Mouse (Mus musculus): ENCODE data around the gene Gm10644. TPM values are rescaled to one million over a fixed set of nuclear protein-coding genes. Genes with fewer than 3 reads are reported as not detected.

Gene Gm10644
- polyA plus RNA-seq, 1 experiment from 2014 or later = 1.0 TPM

DNA sequence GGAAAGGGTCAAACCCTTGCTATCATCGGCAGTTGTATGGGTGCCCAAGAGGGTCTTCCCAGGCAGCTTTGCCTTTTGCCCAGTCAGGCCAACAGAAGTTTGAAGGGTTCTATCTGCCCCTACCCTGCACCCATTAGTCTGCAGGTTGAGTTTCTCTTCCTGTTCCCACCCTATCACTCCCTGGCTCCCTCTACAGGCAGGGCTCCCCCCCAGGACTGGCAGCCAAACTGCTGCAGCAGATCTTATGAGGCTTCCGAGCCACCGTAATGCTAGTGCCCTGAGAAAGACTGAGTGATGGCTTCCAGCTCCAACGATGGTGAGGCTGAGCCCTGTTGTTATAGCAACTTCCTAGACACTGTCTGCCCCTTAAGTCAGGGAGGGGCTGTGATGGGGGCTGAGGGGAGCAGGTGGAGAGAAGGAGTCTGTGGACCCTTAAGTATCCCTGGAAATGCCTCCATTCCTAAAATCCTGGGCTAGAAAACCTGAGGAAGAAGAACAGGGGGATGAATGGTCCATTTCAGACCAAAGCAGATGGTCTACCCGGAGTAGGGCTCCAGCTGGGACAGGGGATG is 21.9 kb upstream of the Gm10644 start:
- WGBS = 90% methylated on average over 5 of the region's 5 CpGs
- H3K27ac ChIP-seq (replicated peaks) = peak overlapping the region; percentile 41; the same call in 1 of the 2 replicates
- H3K27me3 ChIP-seq (replicated peaks; ENCODE audit: low read depth, poor library complexity, severe bottlenecking) = no peaks in the 10 kb centered on the region
- peaks cover 48% of the 10 kb centered on the region for H3K36me3 ChIP-seq (replicated peaks)
- H3K4me1 ChIP-seq = peaks cover 46% of the 10 kb centered on the region
- 0 out of 2 replicates have a peak overlapping the region, but pooled peaks have one; percentile 1 for H3K4me3 ChIP-seq
- DNase-seq (ENCODE audit: low spot score) = no peak
- no peaks in the 10 kb centered on the region for H3K9me3 ChIP-seq

GRCm38 (mm10) chr8:83976101-83976630 is 21.2 kb upstream of the Gm10644 start:
- WGBS = 83% methylated on average over 4 of the region's 4 CpGs
- Histone ChIP-seq H3K9me3 (no peaks in the 10 kb centered on the region), H3K27me3 (replicated peaks; ENCODE audit: low read depth, poor library complexity, severe bottlenecking) (no peaks in the 10 kb centered on the region), H3K4me1 (peaks cover 52% of the 10 kb centered on the region), H3K36me3 (replicated peaks) (peaks cover 41% of the 10 kb centered on the region), H3K27ac (replicated peaks) (no peak overlapping the region), H3K4me3 (no peak overlapping the region)
- no peak for DNase-seq (ENCODE audit: low spot score)

DNA sequence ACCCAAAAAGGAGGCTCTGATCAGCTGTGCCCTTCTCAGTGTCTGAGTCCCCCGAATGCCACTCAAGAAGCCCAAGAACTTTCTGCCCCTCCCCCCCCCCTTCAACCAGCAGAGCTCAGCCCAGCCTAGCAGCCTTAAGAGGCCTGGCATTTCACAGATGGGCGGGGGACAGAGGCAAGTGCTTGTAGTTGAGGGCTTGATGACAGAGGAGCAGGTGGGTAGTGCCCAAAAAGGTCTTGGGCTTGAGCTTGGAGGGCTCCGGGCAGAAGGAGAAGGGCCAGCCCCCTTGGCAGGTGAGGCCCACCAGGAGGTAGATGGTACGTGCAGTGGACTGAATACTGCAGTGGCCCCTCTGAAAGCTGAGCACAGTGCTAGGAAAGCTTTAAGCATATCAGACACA is 19.5 kb upstream of the Gm10644 start:
- whole genome bisulfite sequencing = 85% methylated on average over 4 of the region's 4 CpGs
- DNase-seq (ENCODE audit: low spot score) = no peak
- Histone ChIP-seq H3K27me3 (replicated peaks; ENCODE audit: low read depth, poor library complexity, severe bottlenecking) (no peaks in the 10 kb centered on the region), H3K4me3 (peak overlapping the region; percentile 87; the same call in 1 of the 2 replicates), H3K27ac (replicated peaks) (peak overlapping the region; percentile 19; the same call in 1 of the 2 replicates), H3K4me1 (peaks cover 52% of the 10 kb centered on the region), H3K36me3 (replicated peaks) (peaks cover 37% of the 10 kb centered on the region), H3K9me3 (no peaks in the 10 kb centered on the region)

- WGBS = 4% methylated on average over 37 of the region's 37 CpGs
- no peak for DNase-seq (ENCODE audit: low spot score)
- H3K27me3 ChIP-seq (replicated peaks; ENCODE audit: low read depth, poor library complexity, severe bottlenecking) = no peaks in the 10 kb centered on the region
- peak overlapping the region; percentile 91 for H3K27ac ChIP-seq (replicated peaks)
- H3K36me3 ChIP-seq (replicated peaks) = peaks cover 37% of the 10 kb centered on the region
- H3K9me3 ChIP-seq = no peaks in the 10 kb centered on the region
- H3K4me1 ChIP-seq = peaks cover 51% of the 10 kb centered on the region
- peak overlapping the region; percentile 87 for H3K4me3 ChIP-seq
Measured at GRCm38 (mm10) chr8:83973161-83974031, 18.4 kb upstream of the Gm10644 start.

DNA sequence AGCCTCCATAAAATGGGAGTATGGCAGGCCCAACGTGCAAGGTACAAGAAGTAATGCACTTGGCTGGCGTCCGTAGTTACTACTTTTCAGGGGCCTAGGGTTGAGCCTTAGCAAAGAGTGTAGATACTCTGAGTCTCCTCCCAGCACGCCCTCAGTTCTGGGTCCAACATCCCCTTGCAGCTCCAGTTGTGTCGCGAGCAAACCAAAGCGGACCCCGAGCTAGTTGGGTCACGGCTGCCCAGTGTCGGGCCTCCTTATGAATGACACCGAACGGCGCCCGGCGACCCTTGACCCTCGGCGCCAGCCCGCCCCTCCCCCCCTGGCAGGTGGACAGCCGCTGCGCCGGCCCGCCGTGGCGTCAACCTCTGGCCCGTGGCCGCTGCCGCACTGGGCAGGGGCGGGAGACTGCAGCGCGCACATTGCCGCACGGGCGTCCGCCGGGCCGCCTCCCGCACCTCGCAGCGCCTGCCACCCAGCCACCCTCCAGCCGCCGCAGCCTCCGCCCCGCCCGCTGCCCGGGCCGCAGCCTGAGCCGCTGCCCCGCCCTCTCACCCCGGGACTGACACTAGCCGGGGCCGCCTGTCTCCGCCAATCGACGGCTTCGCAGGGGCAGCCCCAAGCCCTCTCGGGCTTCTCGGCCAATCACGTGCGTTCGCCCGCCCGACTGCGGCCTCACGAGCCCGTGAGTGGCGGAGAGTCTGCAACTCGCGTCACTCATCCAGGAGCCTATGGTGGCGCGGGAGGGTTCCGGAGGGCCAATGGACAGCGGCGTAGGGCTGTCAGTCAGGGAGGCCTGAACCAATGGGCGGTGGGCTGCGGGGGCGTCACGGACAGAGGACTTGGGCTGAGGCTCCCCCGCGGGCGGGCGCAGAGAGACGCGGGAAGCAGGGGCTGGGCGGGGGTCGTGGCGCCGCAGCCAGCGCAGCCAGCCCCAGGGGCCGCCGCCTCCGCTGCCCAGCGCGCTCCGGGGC is 17.4 kb upstream of the Gm10644 start, which contains the start of gene Prkaca:
TSS of gene Prkaca (plus strand) at position 844 of the 971 bp plus-strand sequence.
- H3K27ac ChIP-seq (replicated peaks) = peak within 1 kb of the TSS; percentile 91
- peaks cover 38% of the 10 kb centered on the region for H3K36me3 ChIP-seq (replicated peaks)
- DNase-seq (ENCODE audit: low spot score) = peak; percentile 99
- peaks cover 41% of the 10 kb centered on the region for H3K4me1 ChIP-seq
- under 1% methylated on average over 94 of the region's 94 CpGs for WGBS
- H3K9me3 ChIP-seq = no peaks in the 10 kb centered on the region
- H3K27me3 ChIP-seq (replicated peaks; ENCODE audit: low read depth, poor library complexity, severe bottlenecking) = no peaks in the 10 kb centered on the region
- peak within 1 kb of the TSS; percentile 87 for H3K4me3 ChIP-seq

DNA sequence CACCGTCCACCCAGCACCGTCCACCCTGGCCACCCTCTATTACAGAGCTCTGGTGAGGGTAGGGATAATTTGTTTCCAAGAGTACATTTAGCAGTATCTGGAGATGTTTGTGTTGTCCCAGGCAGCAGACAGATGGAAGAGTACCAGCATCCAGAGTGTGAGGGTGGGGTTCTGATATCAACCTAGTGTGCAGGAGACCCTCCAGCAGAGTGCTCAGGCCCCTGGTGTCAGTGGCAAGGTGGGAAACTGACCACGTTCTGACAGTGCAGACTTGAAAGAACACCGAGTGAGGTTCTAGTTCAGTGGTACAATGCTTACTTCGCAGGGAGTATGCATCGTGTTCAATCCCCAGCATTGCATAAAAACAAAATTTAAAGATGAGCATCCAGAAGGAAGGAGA is 16.7 kb upstream of the Gm10644 start:
- 74% methylated on average over 6 of the region's 6 CpGs for WGBS
- peak overlapping the region; percentile 87 for H3K4me3 ChIP-seq

DNA sequence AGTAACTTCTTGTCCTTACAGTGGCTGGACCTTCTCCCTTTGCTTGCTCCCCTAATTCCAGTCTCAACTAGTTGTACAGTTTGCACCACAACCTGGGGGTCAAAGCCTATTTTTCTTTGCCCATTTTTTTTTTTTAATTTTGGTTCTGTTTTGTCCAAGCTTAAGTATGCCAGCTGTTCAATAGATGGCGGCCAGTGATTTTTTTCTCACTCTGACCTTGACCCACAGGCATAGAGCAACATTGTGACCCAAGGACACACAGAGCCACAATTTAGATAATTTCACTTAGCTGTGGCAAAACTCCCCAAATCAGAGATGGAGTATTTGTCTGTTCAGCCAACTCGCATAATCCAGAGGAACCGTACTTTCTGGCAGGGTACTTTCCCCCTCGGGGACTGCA is 16.1 kb upstream of the Gm10644 start:
- Histone ChIP-seq H3K4me3 (no peak overlapping the region), H3K4me1 (peaks cover 30% of the 10 kb centered on the region), H3K9me3 (no peaks in the 10 kb centered on the region), H3K36me3 (replicated peaks) (peaks cover 50% of the 10 kb centered on the region), H3K27ac (replicated peaks) (no peak overlapping the region), H3K27me3 (replicated peaks; ENCODE audit: low read depth, poor library complexity, severe bottlenecking) (no peaks in the 10 kb centered on the region)
- 87% methylated on average over 4 of the region's 4 CpGs for WGBS
- DNase-seq (ENCODE audit: low spot score) = no peak

More for the DNA sequence above, 16.7 kb upstream of the Gm10644 start:
- DNase-seq (ENCODE audit: low spot score) = no peak
- Histone ChIP-seq H3K4me1 (peaks cover 33% of the 10 kb centered on the region), H3K27ac (replicated peaks) (peak overlapping the region; percentile 19; the same call in 1 of the 2 replicates), H3K36me3 (replicated peaks) (peaks cover 45% of the 10 kb centered on the region), H3K9me3 (no peaks in the 10 kb centered on the region), H3K27me3 (replicated peaks; ENCODE audit: low read depth, poor library complexity, severe bottlenecking) (no peaks in the 10 kb centered on the region)

GRCm38 (mm10) chr8:83967701-83968100 is 12.7 kb upstream of the Gm10644 start:
- Histone ChIP-seq H3K27ac (replicated peaks) (no peak overlapping the region), H3K4me1 (peaks cover 13% of the 10 kb centered on the region), H3K9me3 (no peaks in the 10 kb centered on the region), H3K36me3 (replicated peaks) (peaks cover 71% of the 10 kb centered on the region), H3K27me3 (replicated peaks; ENCODE audit: low read depth, poor library complexity, severe bottlenecking) (no peaks in the 10 kb centered on the region), H3K4me3 (no peak overlapping the region)
- 94% methylated on average over 7 of the region's 7 CpGs for WGBS
- no peak for DNase-seq (ENCODE audit: low spot score)

- Histone ChIP-seq H3K27ac (replicated peaks) (no peak overlapping the region), H3K36me3 (replicated peaks) (peaks cover 67% of the 10 kb centered on the region), H3K9me3 (no peaks in the 10 kb centered on the region), H3K4me3 (no peak overlapping the region), H3K4me1 (no peaks in the 10 kb centered on the region), H3K27me3 (replicated peaks; ENCODE audit: low read depth, poor library complexity, severe bottlenecking) (no peaks in the 10 kb centered on the region)
- 92% methylated on average over 5 of the region's 5 CpGs for WGBS
- no peak for DNase-seq (ENCODE audit: low spot score)
Measured at GRCm38 (mm10) chr8:83964015-83964765, 9.2 kb upstream of the Gm10644 start.

- no peak for DNase-seq (ENCODE audit: low spot score)
- Histone ChIP-seq H3K9me3 (no peaks in the 10 kb centered on the region), H3K27me3 (replicated peaks; ENCODE audit: low read depth, poor library complexity, severe bottlenecking) (no peaks in the 10 kb centered on the region), H3K27ac (replicated peaks) (no peak overlapping the region), H3K36me3 (replicated peaks) (peaks cover 19% of the 10 kb centered on the region), H3K4me3 (peak overlapping the region; percentile 86), H3K4me1 (peaks cover 23% of the 10 kb centered on the region)
- WGBS = 35% methylated on average over 1 of the region's 1 CpGs
Measured at GRCm38 (mm10) chr8:83956789-83957188, 1.8 kb upstream of the Gm10644 start.

DNA sequence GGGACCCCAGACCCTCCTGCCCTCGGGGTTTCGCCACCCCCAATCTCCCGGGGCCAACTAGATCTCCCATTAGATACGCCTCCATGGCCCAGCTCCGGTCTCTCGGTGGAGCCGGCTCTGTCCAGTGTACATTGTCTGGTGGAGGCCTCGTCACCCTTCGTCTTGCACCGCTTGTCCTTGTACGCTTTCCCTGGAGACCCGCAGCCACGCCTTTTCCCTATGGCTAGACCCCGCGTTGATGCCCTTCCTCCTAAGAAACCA is 883 bp upstream of the Gm10644 start:
- Histone ChIP-seq H3K4me3 (peak overlapping the region; percentile 86), H3K27ac (replicated peaks) (peak overlapping the region; percentile 81), H3K27me3 (replicated peaks; ENCODE audit: low read depth, poor library complexity, severe bottlenecking) (no peaks in the 10 kb centered on the region), H3K36me3 (replicated peaks) (peaks cover 19% of the 10 kb centered on the region), H3K9me3 (no peaks in the 10 kb centered on the region), H3K4me1 (peaks cover 23% of the 10 kb centered on the region)
- DNase-seq (ENCODE audit: low spot score) = no peak
- WGBS = 2% methylated on average over 15 of the region's 15 CpGs
